Mouse (Mus musculus): ENCODE data around the gene Rabep2. TPM values are rescaled to one million over a fixed set of nuclear protein-coding genes. Genes with fewer than 3 reads are reported as not detected.

Rabep2 gene
- total and polyA plus RNA-seq, 2 experiments from 2014 or later = 19.2 to 22.5 TPM

- no peak for TF ChIP-seq CTCF (IDR thresholded peaks at IDR 0.05; ENCODE audit: low read depth)
- 92% methylated on average over 9 of the region's 9 CpGs for WGBS
- no peak overlapping the region for H3K9ac ChIP-seq (replicated peaks; ENCODE audit: low read length)
- no peak overlapping the region for H3K4me2 ChIP-seq (ENCODE audit: low read depth, low read length)
- H3K4me1 ChIP-seq (ENCODE audit: insufficient read depth, low read length) = no peaks in the 10 kb centered on the region
- DNase-seq (ENCODE audit: low spot score) (no peak), ATAC-seq (no peak)
- no peak overlapping the region for H3K4me3 ChIP-seq (ENCODE audit: low read length)
- H3K36me3 ChIP-seq (ENCODE audit: insufficient read depth, low read length) = peaks cover 24% of the 10 kb centered on the region; the same call in 1 of the 2 replicates
- no peak overlapping the region for H3K27ac ChIP-seq
- H3K27me3 ChIP-seq (ENCODE audit: insufficient read depth, low read length) = no peaks in the 10 kb centered on the region
- H3K9me3 ChIP-seq (ENCODE audit: low read length) = no peaks in the 10 kb centered on the region
Observed at GRCm38 (mm10) chr7:126444536-126444935, 16.0 kb downstream of the Rabep2 start.

GRCm38 (mm10) chr7:126445104-126445815 lies 16.7 kb downstream of the Rabep2 start:
- no peak overlapping the region for H3K4me2 ChIP-seq (ENCODE audit: low read depth, low read length)
- no peak overlapping the region for H3K4me3 ChIP-seq (ENCODE audit: low read length)
- no peak overlapping the region for H3K9ac ChIP-seq (replicated peaks; ENCODE audit: low read length)
- no peaks in the 10 kb centered on the region for H3K27me3 ChIP-seq (ENCODE audit: insufficient read depth, low read length)
- no peaks in the 10 kb centered on the region for H3K4me1 ChIP-seq (ENCODE audit: insufficient read depth, low read length)
- H3K9me3 ChIP-seq (ENCODE audit: low read length) = no peaks in the 10 kb centered on the region
- no peak overlapping the region for H3K27ac ChIP-seq
- 91% methylated on average over 15 of the region's 15 CpGs for WGBS
- no peak for TF ChIP-seq CTCF (IDR thresholded peaks at IDR 0.05; ENCODE audit: low read depth)
- peaks cover 24% of the 10 kb centered on the region; the same call in 1 of the 2 replicates for H3K36me3 ChIP-seq (ENCODE audit: insufficient read depth, low read length)
- ATAC-seq (no peak), DNase-seq (ENCODE audit: low spot score) (no peak)

GRCm38 (mm10) chr7:126446217-126446616 lies 17.7 kb downstream of the Rabep2 start:
- TF ChIP-seq CTCF (IDR thresholded peaks at IDR 0.05; ENCODE audit: low read depth) = no peak
- DNase-seq (ENCODE audit: low spot score) = no peak
- Histone ChIP-seq H3K36me3 (ENCODE audit: insufficient read depth, low read length) (peaks cover 24% of the 10 kb centered on the region; the same call in 1 of the 2 replicates), H3K4me1 (ENCODE audit: insufficient read depth, low read length) (no peaks in the 10 kb centered on the region), H3K9ac (replicated peaks; ENCODE audit: low read length) (no peak overlapping the region), H3K4me3 (ENCODE audit: low read length) (no peak overlapping the region), H3K4me2 (ENCODE audit: low read depth, low read length) (no peak overlapping the region), H3K27me3 (ENCODE audit: insufficient read depth, low read length) (no peaks in the 10 kb centered on the region), H3K9me3 (ENCODE audit: low read length) (no peaks in the 10 kb centered on the region), H3K27ac (no peak overlapping the region)
- 93% methylated on average over 21 of the region's 21 CpGs for WGBS
- no peak for ATAC-seq

DNA sequence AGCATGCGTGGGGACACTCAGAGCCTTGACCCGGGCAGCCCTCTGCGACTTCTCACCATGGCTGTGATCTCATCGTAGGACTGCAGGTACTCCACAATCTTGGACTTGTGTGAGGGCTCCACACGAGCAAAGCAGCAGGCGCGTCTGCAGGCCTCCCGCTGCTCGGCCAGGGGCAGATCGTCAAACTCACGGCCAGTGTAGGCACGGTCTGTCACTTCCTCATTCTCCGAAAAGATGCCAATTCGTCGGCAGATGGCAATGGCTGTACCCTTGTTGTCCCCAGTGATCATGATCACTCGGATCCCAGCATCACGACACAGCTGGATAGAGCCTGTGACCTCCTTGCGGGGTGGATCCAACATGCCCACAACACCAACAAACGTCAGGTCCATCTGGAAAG lies 19.9 kb downstream of the Rabep2 start:
- H3K4me2 ChIP-seq (ENCODE audit: low read depth, low read length) = no peak overlapping the region
- WGBS = 83% methylated on average over 19 of the region's 19 CpGs
- H3K9me3 ChIP-seq (ENCODE audit: low read length) = no peaks in the 10 kb centered on the region
- H3K36me3 ChIP-seq (ENCODE audit: insufficient read depth, low read length) = peaks cover 20% of the 10 kb centered on the region; the same call in 1 of the 2 replicates
- H3K4me3 ChIP-seq (ENCODE audit: low read length) = no peak overlapping the region
- no peaks in the 10 kb centered on the region for H3K4me1 ChIP-seq (ENCODE audit: insufficient read depth, low read length)
- TF ChIP-seq CTCF (IDR thresholded peaks at IDR 0.05; ENCODE audit: low read depth) = no peak
- DNase-seq (ENCODE audit: low spot score) (no peak), ATAC-seq (no peak)
- H3K9ac ChIP-seq (replicated peaks; ENCODE audit: low read length) = no peak overlapping the region
- no peaks in the 10 kb centered on the region for H3K27me3 ChIP-seq (ENCODE audit: insufficient read depth, low read length)
- no peak overlapping the region for H3K27ac ChIP-seq

DNA sequence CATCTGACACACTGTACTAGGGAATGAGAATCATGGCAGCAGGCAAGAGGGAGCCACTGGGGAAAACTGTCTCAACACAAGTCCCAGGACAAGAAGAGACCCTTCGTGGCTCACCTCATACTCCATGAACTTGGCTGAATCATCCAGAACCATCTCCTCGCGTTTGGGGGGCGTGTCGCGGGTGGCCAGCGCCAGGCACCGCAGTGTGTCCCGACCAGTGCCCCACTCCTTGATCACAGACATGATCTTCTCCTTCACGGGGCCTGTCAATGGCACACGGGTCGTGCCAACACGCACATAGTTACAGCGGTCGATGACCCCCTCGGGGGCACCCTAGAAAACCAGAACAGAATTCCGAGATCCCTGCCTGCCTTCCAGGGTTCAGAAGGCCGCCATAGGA lies 21.4 kb downstream of the Rabep2 start:
- no peak overlapping the region for H3K4me2 ChIP-seq (ENCODE audit: low read depth, low read length)
- H3K27ac ChIP-seq = no peak overlapping the region
- no peaks in the 10 kb centered on the region for H3K27me3 ChIP-seq (ENCODE audit: insufficient read depth, low read length)
- H3K36me3 ChIP-seq (ENCODE audit: insufficient read depth, low read length) = peaks cover 14% of the 10 kb centered on the region; the same call in 1 of the 2 replicates
- H3K9me3 ChIP-seq (ENCODE audit: low read length) = no peaks in the 10 kb centered on the region
- H3K4me3 ChIP-seq (ENCODE audit: low read length) = no peak overlapping the region
- ATAC-seq = no peak
- no peak overlapping the region for H3K9ac ChIP-seq (replicated peaks; ENCODE audit: low read length)
- H3K4me1 ChIP-seq (ENCODE audit: insufficient read depth, low read length) = no peaks in the 10 kb centered on the region
- TF ChIP-seq CTCF (IDR thresholded peaks at IDR 0.05; ENCODE audit: low read depth) = no peak
- 91% methylated on average over 18 of the region's 18 CpGs for WGBS
- no peak for DNase-seq (ENCODE audit: low spot score)

GRCm38 (mm10) chr7:126450641-126451040 lies 22.1 kb downstream of the Rabep2 start:
- H3K4me2 ChIP-seq (ENCODE audit: low read depth, low read length) = no peak overlapping the region
- H3K9ac ChIP-seq (replicated peaks; ENCODE audit: low read length) = no peak overlapping the region
- TF ChIP-seq CTCF (IDR thresholded peaks at IDR 0.05; ENCODE audit: low read depth) = no peak
- no peaks in the 10 kb centered on the region for H3K9me3 ChIP-seq (ENCODE audit: low read length)
- DNase-seq (ENCODE audit: low spot score) (no peak), ATAC-seq (no peak)
- H3K27me3 ChIP-seq (ENCODE audit: insufficient read depth, low read length) = no peaks in the 10 kb centered on the region
- H3K27ac ChIP-seq = no peak overlapping the region
- no peak overlapping the region for H3K4me3 ChIP-seq (ENCODE audit: low read length)
- 82% methylated on average over 6 of the region's 6 CpGs for WGBS
- peaks cover 8% of the 10 kb centered on the region; the same call in 1 of the 2 replicates for H3K36me3 ChIP-seq (ENCODE audit: insufficient read depth, low read length)
- no peaks in the 10 kb centered on the region for H3K4me1 ChIP-seq (ENCODE audit: insufficient read depth, low read length)

DNA sequence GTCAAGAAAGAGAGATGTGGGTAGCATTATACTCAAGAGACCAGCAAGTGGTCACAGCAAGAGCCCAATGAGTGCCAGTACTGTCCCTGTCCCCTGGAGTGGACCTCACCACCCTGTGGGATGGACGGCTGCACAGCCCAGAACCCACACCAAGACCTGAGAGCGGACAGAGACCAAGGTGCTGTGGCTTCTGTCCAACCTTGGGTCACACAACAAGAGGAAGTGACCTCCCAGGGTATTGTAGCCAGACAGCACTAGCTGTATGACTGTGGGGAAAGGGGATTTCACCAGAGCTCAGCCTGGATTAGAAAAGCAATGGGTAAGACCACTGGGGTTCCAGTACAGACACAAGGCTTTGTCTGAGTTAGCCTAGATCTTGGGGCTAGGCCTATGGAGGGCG lies 23.7 kb downstream of the Rabep2 start:
- H3K9me3 ChIP-seq (ENCODE audit: low read length) = no peaks in the 10 kb centered on the region
- no peaks in the 10 kb centered on the region for H3K36me3 ChIP-seq (ENCODE audit: insufficient read depth, low read length)
- H3K4me1 ChIP-seq (ENCODE audit: insufficient read depth, low read length) = no peaks in the 10 kb centered on the region
- H3K9ac ChIP-seq (replicated peaks; ENCODE audit: low read length) = no peak overlapping the region
- H3K4me3 ChIP-seq (ENCODE audit: low read length) = no peak overlapping the region
- no peak overlapping the region for H3K27ac ChIP-seq
- DNase-seq (ENCODE audit: low spot score) (no peak), ATAC-seq (no peak)
- no peak overlapping the region for H3K4me2 ChIP-seq (ENCODE audit: low read depth, low read length)
- 93% methylated on average over 3 of the region's 3 CpGs for WGBS
- TF ChIP-seq CTCF (IDR thresholded peaks at IDR 0.05; ENCODE audit: low read depth) = no peak
- no peaks in the 10 kb centered on the region for H3K27me3 ChIP-seq (ENCODE audit: insufficient read depth, low read length)
